In the genomic region with DNA sequence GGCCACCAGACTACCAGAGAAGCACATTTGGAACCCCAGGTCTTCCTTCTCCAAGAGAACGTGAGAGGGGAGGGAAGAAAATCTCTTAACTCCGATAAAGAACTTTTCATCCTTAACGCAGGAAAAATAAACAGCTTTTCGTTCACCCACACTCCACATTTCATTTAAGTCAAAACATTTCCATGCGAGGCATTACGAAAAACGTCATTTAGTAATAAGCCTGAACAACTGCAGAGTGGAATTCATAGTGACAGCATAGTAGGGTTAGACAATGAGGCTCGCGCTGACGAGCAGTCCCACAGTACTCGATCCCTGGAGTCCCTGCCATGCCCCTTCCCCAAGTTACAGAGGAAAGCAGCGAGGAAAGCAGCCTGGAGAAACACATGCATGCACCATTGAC, we compare ENCODE assay signal across 12 mouse cellular contexts.
DNase-seq lines count a peak whose midpoint lies in the region; ATAC-seq and TF ChIP-seq lines count a peak whose summit lies in the region.
"Had no signal": no experiment of that assay in that cellular context is flagged by ENCODE, and none has a peak within 500 bp of the region (broad histone marks: within the 10 kb centered on the region; RNA-seq: fewer than 3 reads in every experiment).

No protein-coding gene starts in this region.

- peaks cover 24% of the 10 kb centered on the region; the same call in 1 of the 2 replicates for H3K79me2 ChIP-seq in liver, adult 2 months (ENCODE audit: control insufficient read depth, insufficient read depth, low read length)

- WGBS in liver, adult 2 months, result 78% methylated on average over 12 of the region's 12 CpGs
- 70% methylated on average over 12 of the region's 12 CpGs for WGBS in liver, postnatal 0 days (ENCODE audit: insufficient replicate concordance)
- WGBS in forebrain, embryonic 12.5 days, result 28% methylated on average over 12 of the region's 12 CpGs
- 49% methylated on average over 12 of the region's 12 CpGs for WGBS in limb, embryonic 12.5 days

- no peaks in the 10 kb centered on the region for H3K9me3 ChIP-seq in liver, postnatal 0 days (ENCODE audit: low read length)
- no peaks in the 10 kb centered on the region for H3K9me3 ChIP-seq in forebrain, embryonic 12.5 days
- no peaks in the 10 kb centered on the region for H3K9me3 ChIP-seq in limb, embryonic 12.5 days

- H3K9ac ChIP-seq in liver, adult 2 months (ENCODE audit: low read depth, low read length), result no peak overlapping the region
- no peak overlapping the region for H3K9ac ChIP-seq in liver, postnatal 0 days (replicated peaks)
- H3K9ac ChIP-seq in forebrain, embryonic 12.5 days, result 0 out of 2 replicates have a peak overlapping the region, but pooled peaks have one; percentile 29
- H3K9ac ChIP-seq in limb, embryonic 12.5 days (replicated peaks), result 0 out of 2 replicates have a peak overlapping the region, but pooled peaks have one; percentile 31

- no peak overlapping the region for H3K4me2 ChIP-seq in liver, postnatal 0 days (ENCODE audit: low read depth, low read length)
- H3K4me2 ChIP-seq in forebrain, embryonic 12.5 days, result peak overlapping the region; percentile 51
- H3K4me2 ChIP-seq in limb, embryonic 12.5 days, result peak overlapping the region; percentile 59

- no peak for TF ChIP-seq POLR2A in liver, adult 2 months (IDR thresholded peaks at IDR 0.05; ENCODE audit: extremely low read depth, insufficient read depth, low read length)

- no peaks in the 10 kb centered on the region for H3K36me3 ChIP-seq in liver, adult 2 months (ENCODE audit: control insufficient read depth, insufficient read depth, low read length)
- H3K36me3 ChIP-seq in liver, postnatal 0 days (replicated peaks; ENCODE audit: insufficient read depth, low read length), result no peaks in the 10 kb centered on the region
- no peaks in the 10 kb centered on the region for H3K36me3 ChIP-seq in forebrain, embryonic 12.5 days (replicated peaks)
- H3K36me3 ChIP-seq in limb, embryonic 12.5 days, result no peaks in the 10 kb centered on the region

- TF ChIP-seq CTCF in liver, adult 2 months (IDR thresholded peaks at IDR 0.05; ENCODE audit: low read depth, low read length), result no peak
- no peak for TF ChIP-seq CTCF in liver, postnatal 0 days (IDR thresholded peaks at IDR 0.05; ENCODE audit: low read depth)

- TF ChIP-seq EP300 in liver, postnatal 0 days (IDR thresholded peaks at IDR 0.05; ENCODE audit: low read depth), result no peak

- H3K27ac ChIP-seq in liver, adult 2 months (replicated peaks; ENCODE audit: insufficient read depth, low read depth, low read length), result peak overlapping the region; percentile 39; the same call in 1 of the 2 replicates
- no peak overlapping the region for H3K27ac ChIP-seq in liver, postnatal 0 days (ENCODE audit: low read depth)
- no peak overlapping the region for H3K27ac ChIP-seq in forebrain, embryonic 12.5 days
- H3K27ac ChIP-seq in limb, embryonic 12.5 days, result peak overlapping the region; percentile 53; the same call in 1 of the 2 replicates

- no peak for ATAC-seq in liver, postnatal 0 days
- ATAC-seq in forebrain, embryonic 12.5 days (ENCODE audit: low FRiP score), result no peak
- no peak for ATAC-seq in limb, embryonic 12.5 days (ENCODE audit: insufficient number of reproducible peaks, insufficient read depth, low FRiP score, low TSS enrichment, low read depth)

- no peaks in the 10 kb centered on the region for H3K27me3 ChIP-seq in liver, adult 2 months (ENCODE audit: control insufficient read depth, insufficient read depth, low read length)
- no peaks in the 10 kb centered on the region for H3K27me3 ChIP-seq in liver, postnatal 0 days (ENCODE audit: insufficient read depth, low read length)
- H3K27me3 ChIP-seq in forebrain, embryonic 12.5 days, result no peaks in the 10 kb centered on the region
- no peaks in the 10 kb centered on the region for H3K27me3 ChIP-seq in limb, embryonic 12.5 days

- no peak for DNase-seq in liver, adult 2 months (ENCODE audit: extremely low read depth, low read depth, low spot score)
- no peak for DNase-seq in liver, postnatal 0 days
- DNase-seq in retina, postnatal 1 day, result peak; percentile 28
- DNase-seq in thymus, postnatal 14 days, result no peak
- DNase-seq in yolk sac, embryonic 10.5 days (ENCODE audit: low spot score), result no peak
- no peak for DNase-seq in cerebellum, adult 9-10 months
- DNase-seq: cerebellum, postnatal 14 days; kidney, adult 18-20 months; right cerebral cortex, postnatal 14 days; thymus, adult 2 months had no signal

- H3K4me3 ChIP-seq in liver, adult 2 months (ENCODE audit: insufficient read depth, low read depth, low read length), result no peak overlapping the region
- no peak overlapping the region for H3K4me3 ChIP-seq in liver, postnatal 0 days (ENCODE audit: low read depth, low read length)
- H3K4me3 ChIP-seq in forebrain, embryonic 12.5 days (replicated peaks), result peak overlapping the region; percentile 25
- peak overlapping the region; percentile 21 for H3K4me3 ChIP-seq in limb, embryonic 12.5 days (replicated peaks)

- H3K4me1 ChIP-seq in liver, adult 2 months (ENCODE audit: control insufficient read depth, insufficient read depth, low read length), result peaks cover 20% of the 10 kb centered on the region
- H3K4me1 ChIP-seq in liver, postnatal 0 days (ENCODE audit: insufficient read depth), result peaks cover 7% of the 10 kb centered on the region
- peaks cover 49% of the 10 kb centered on the region for H3K4me1 ChIP-seq in forebrain, embryonic 12.5 days
- peaks cover 54% of the 10 kb centered on the region for H3K4me1 ChIP-seq in limb, embryonic 12.5 days (replicated peaks)

Comparison
In these comparisons a context has a peak if more than half of its experiments do, and no peak if none do; other contexts are left out.
1. H3K27ac ChIP-seq: peak in liver, adult 2 months (single experiment) and limb, embryonic 12.5 days (single experiment); none in liver, postnatal 0 days (single experiment) and forebrain, embryonic 12.5 days (single experiment).
2. H3K4me3 ChIP-seq: peak in forebrain, embryonic 12.5 days (single experiment) and limb, embryonic 12.5 days (single experiment); none in liver, adult 2 months (single experiment) and liver, postnatal 0 days (single experiment).
3. H3K9ac ChIP-seq: peak in forebrain, embryonic 12.5 days (single experiment) and limb, embryonic 12.5 days (single experiment); none in liver, adult 2 months (single experiment) and liver, postnatal 0 days (single experiment).